Mouse (Mus musculus) embryonic facial prominence, embryonic 11.5 days (tissue): ENCODE measurements around the gene Krt1. TPM values are rescaled to one million over a fixed set of nuclear protein-coding genes. Genes with fewer than 3 reads are reported as not detected.

Experiments used
- ATAC-seq: fragments of 200-750 bp; cut with Nextera tagmentation; replicated peaks from 2 replicates; pipeline ENCODE4 v1.8.0; 2017; ENCODE audit warnings: low read depth; ENCODE audit not compliant: insufficient number of reproducible peaks, low FRiP score, low TSS enrichment
- DNase-seq: peaks from one replicate; pipeline ENCODE4 v3.0.0-alpha.2; 2015; ENCODE audit warnings: low spot score
- H3K27ac ChIP-seq: fragments of 300-500 bp; sonication (generic); replicated peaks from 2 replicates; pipeline ENCODE4 v1.5.1; 2014; ENCODE audit warnings: mild to moderate bottlenecking, low read depth, low read length, control low read depth
- H3K27me3 ChIP-seq: fragments of 300-500 bp; sonication (generic); 2 replicates; pipeline ENCODE4 v1.6.1; 2014; ENCODE audit warnings: mild to moderate bottlenecking, low read length, moderate library complexity, mixed read lengths; ENCODE audit not compliant: control insufficient read depth, insufficient read depth
- H3K36me3 ChIP-seq: fragments of 300-500 bp; sonication (generic); replicated peaks from 2 replicates; pipeline ENCODE4 v1.6.1; 2014; ENCODE audit warnings: low read depth, mild to moderate bottlenecking, low read length, moderate library complexity, mixed read lengths; ENCODE audit not compliant: control insufficient read depth, insufficient read depth
- H3K4me1 ChIP-seq: fragments of 300-500 bp; sonication (generic); 2 replicates; pipeline ENCODE4 v1.6.1; 2014; ENCODE audit warnings: low read length, mixed read lengths; ENCODE audit not compliant: control insufficient read depth, insufficient read depth
- H3K4me2 ChIP-seq: fragments of 300-500 bp; sonication (generic); 2 replicates; pipeline ENCODE4 v1.6.1; 2014; ENCODE audit warnings: low read depth, mild to moderate bottlenecking, control low read depth, low read length, moderate library complexity
- H3K4me3 ChIP-seq: fragments of 300-500 bp; sonication (generic); 2 replicates; pipeline ENCODE4 v1.5.1; 2014; ENCODE audit warnings: low read depth, low read length, control low read depth
- H3K9ac ChIP-seq: fragments of 300-500 bp; sonication (generic); replicated peaks from 2 replicates; pipeline ENCODE4 v1.6.1; 2014; ENCODE audit warnings: mild to moderate bottlenecking, control low read depth, low read length
- H3K9me3 ChIP-seq: fragments of 300-500 bp; sonication (generic); replicated peaks from 2 replicates; pipeline ENCODE4 v1.6.1; 2016; ENCODE audit warnings: mild to moderate bottlenecking, low read length, inconsistent platforms, mixed read lengths; ENCODE audit not compliant: control insufficient read depth
- WGBS: fragments of 180-500 bp; shearing (Covaris S2); extraction: QIAGEN DNeasy Blood & Tissue Kit; methylation state at CpG from one replicate; pipeline ENCODE4 v1.1.7; 2014; 5-methylcytosine and 5-hydroxymethylcytosine counted together
- polyA plus RNA-seq: library from polyadenylated mRNA; unstranded; fragments of >200 nt; fragmentation: Nextera tagmentation; extraction: Ambion mirVana; gene quantifications from 2 replicates; pipeline ENCODE4 v1.2.1, GENCODE M21; 2014

Gene Krt1
- polyA plus RNA-seq, 1 experiment from 2014 or later, result 1.3 TPM

DNA sequence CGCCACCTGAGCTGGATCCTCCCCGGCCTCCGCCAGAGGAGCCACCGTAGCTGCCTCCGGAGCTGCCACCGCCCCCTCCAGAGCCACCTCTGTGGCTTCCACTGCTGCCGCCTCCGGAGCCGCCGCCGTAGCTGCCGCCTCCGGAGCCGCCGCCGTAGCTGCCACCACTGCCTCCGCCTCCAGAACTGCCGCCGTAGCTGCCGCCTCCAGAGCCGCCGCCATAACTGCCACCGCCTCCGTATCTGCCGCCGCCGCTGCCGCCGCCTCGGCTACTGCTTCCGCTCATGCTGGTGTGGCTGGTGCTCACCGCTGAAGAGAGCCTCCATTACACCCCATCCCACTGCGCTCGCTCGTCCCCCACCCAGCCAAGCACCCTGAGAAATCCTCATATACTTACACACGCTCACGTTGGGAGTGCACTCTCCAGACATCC is 4.6 kb downstream of the Krt1 start:
- 1% methylated on average over 37 of the region's 37 CpGs for WGBS
- H3K27me3 ChIP-seq, result no peaks in the 10 kb centered on the region
- peak; percentile 48 for DNase-seq
- peak overlapping the region; percentile 87 for H3K4me2 ChIP-seq
- 0 out of 2 replicates have a peak, but pooled peaks have one; percentile 59 for ATAC-seq
- no peaks in the 10 kb centered on the region for H3K36me3 ChIP-seq
- H3K9ac ChIP-seq, result peak overlapping the region; percentile 80
- no peaks in the 10 kb centered on the region for H3K9me3 ChIP-seq
- H3K27ac ChIP-seq, result no peak overlapping the region
- H3K4me1 ChIP-seq, result no peaks in the 10 kb centered on the region
- peak overlapping the region; percentile 46 for H3K4me3 ChIP-seq

DNA sequence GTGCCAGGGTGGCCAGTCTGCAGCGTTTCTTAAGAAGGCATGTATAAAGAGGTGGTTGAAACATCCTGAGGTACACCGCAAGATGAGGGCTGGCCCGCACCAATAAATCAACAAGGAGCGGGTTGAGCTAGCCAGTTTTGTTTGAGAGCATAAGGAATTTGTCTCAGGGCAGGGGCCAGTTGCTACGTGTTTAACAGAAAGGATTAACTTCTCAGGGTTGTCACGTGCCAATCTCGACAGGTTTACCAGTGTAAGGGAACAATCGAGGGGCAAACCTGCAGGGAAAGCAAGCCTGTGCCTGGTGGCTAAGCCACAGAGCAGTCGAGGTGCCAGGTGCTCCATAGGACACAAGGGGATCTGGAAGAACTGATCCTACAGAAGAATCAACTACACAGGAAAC is 7.4 kb downstream of the Krt1 start:
- DNase-seq, result peak; percentile 9
- 71% methylated on average over 9 of the region's 9 CpGs for WGBS
- H3K4me2 ChIP-seq, result no peak overlapping the region
- H3K9me3 ChIP-seq, result no peaks in the 10 kb centered on the region
- H3K9ac ChIP-seq, result no peak overlapping the region
- no peaks in the 10 kb centered on the region for H3K36me3 ChIP-seq
- H3K4me3 ChIP-seq, result no peak overlapping the region
- no peaks in the 10 kb centered on the region for H3K4me1 ChIP-seq
- ATAC-seq, result no peak
- H3K27ac ChIP-seq, result no peak overlapping the region
- no peaks in the 10 kb centered on the region for H3K27me3 ChIP-seq

DNA sequence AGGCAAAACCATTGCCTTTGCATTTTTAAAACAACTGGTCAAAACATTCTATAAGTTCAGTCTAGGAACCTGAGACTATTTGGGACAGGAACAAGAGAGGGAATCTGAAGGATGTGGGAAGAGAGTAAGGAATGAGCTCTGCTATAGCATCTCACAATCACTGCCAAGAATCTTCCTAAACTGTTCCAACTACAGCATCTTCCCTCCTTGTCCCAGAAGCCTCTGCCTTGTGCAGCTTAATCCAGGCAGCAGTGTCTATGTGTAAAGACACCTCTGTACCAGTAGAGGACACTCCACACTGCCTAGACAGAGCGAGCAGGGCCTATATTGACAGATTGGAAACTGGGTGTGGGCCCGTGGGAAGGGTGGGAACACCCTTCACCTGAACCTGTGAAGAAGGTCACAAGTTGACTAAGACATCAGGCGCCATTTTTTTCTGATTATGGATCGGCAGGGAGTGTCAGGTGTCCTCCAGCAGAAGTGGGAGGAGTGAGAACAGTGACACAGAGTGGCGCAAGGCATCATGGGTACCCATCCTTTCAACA is 15.7 kb downstream of the Krt1 start:
- 64% methylated on average over 5 of the region's 5 CpGs for WGBS

DNA sequence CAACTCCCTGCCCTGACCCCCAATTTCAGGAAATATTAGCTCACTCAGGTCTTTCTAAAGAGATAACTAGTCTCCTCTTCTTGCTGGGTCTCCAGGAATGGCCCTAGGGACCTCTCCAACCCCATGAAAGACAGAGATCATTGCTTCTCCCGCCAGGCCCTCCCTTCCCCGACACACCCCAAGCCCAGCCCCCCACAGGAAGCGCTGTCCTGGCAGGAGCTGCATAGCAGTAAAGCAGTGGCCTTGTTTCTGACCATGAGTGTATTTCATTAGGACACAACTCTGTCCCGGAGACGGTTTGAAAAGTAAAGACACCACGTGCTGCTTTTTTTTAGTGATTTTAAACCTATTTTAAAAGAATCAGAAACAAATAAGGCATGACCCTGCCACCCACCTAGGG is 17.5 kb downstream of the Krt1 start:
- WGBS, result 33% methylated on average over 6 of the region's 6 CpGs
- Histone ChIP-seq H3K4me1 (no peaks in the 10 kb centered on the region), H3K9ac (no peak overlapping the region), H3K36me3 (no peaks in the 10 kb centered on the region), H3K4me3 (no peak overlapping the region), H3K27me3 (no peaks in the 10 kb centered on the region), H3K27ac (no peak overlapping the region), H3K9me3 (no peaks in the 10 kb centered on the region), H3K4me2 (no peak overlapping the region)
- ATAC-seq, result no peak
- DNase-seq, result no peak

More for the DNA sequence above, 15.7 kb downstream of the Krt1 start:
- ATAC-seq (no peak), DNase-seq (no peak)
- no peak overlapping the region for H3K9ac ChIP-seq
- no peaks in the 10 kb centered on the region for H3K4me1 ChIP-seq
- H3K4me2 ChIP-seq, result no peak overlapping the region
- no peaks in the 10 kb centered on the region for H3K36me3 ChIP-seq
- no peaks in the 10 kb centered on the region for H3K27me3 ChIP-seq
- H3K9me3 ChIP-seq, result no peaks in the 10 kb centered on the region
- H3K4me3 ChIP-seq, result no peak overlapping the region
- no peak overlapping the region for H3K27ac ChIP-seq

DNA sequence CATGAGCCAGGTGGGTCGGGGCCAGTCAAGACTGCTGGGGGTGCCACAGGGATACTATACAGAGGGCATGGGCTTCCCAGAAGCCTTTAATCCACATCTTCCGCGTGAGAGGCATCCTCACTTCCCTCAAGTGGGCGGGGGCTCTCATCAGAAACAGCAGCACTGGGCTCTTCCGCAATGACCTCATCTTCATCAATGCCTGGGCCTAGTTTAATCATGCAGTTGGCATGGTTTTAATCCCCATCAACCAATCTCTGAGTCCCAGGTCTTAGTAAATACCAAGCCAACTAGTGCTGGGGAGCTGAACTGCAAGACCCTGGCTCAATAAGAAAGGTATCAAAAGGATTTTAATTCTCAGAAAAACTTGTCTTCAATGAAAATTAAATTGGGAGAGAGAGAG is 21.2 kb downstream of the Krt1 start:
- 69% methylated on average over 5 of the region's 5 CpGs for WGBS

DNA sequence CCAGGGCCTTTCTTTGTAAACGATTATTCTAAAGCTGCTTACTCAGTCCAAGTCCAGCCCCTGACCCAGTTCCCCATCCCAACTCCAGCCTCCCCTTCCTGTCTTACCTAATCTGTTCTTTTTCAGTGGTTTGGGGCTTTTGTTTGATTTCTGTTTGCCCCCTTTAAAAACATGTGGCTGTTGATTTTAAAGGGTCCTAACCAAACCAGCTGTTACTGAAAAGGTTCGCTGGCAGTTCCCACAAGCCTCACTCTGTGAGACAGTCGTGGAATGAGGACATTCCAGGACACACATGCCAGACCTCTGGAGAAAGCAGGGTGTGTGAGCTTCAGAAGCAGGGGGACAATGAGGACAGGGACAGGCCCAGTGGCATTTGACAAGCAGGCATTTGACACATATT is 28.8 kb downstream of the Krt1 start:
- Histone ChIP-seq H3K4me1 (no peaks in the 10 kb centered on the region), H3K9me3 (no peaks in the 10 kb centered on the region), H3K36me3 (no peaks in the 10 kb centered on the region), H3K9ac (no peak overlapping the region), H3K4me2 (no peak overlapping the region), H3K27me3 (no peaks in the 10 kb centered on the region), H3K27ac (no peak overlapping the region), H3K4me3 (no peak overlapping the region)
- no peak for ATAC-seq
- WGBS, result 28% methylated on average over 3 of the region's 3 CpGs
- no peak for DNase-seq

More for the DNA sequence above, 21.2 kb downstream of the Krt1 start:
- no peak overlapping the region for H3K27ac ChIP-seq
- ATAC-seq, result no peak
- H3K4me1 ChIP-seq, result no peaks in the 10 kb centered on the region
- no peak overlapping the region for H3K4me2 ChIP-seq
- H3K36me3 ChIP-seq, result no peaks in the 10 kb centered on the region
- no peaks in the 10 kb centered on the region for H3K27me3 ChIP-seq
- no peak for DNase-seq
- H3K4me3 ChIP-seq, result no peak overlapping the region
- no peaks in the 10 kb centered on the region for H3K9me3 ChIP-seq
- no peak overlapping the region for H3K9ac ChIP-seq

DNA sequence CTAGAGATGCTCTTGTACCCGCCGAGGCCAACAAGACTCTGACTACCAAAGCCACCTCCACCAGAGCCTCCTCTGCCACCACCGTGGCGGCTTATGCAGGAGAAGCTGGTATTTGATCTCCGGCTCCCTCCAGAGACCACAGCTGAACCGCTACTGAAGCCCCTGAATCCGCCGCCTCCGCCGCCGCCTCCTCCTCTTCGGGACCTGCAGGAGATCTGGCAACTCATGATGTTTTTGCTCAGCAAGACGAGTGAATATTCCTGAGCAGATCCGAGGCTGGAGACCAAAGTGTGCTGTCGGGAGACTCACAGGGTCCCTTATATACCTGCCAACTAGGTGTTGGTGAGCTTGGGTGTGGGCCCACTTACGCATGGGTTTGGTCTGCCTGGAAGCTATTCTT is 32.7 kb downstream of the Krt1 start, which contains the start of gene Krt2:
Gene Krt2, minus strand, starts transcription at position 295 of the 400 bp plus-strand sequence.
- H3K4me3 ChIP-seq, result no peak within 1 kb of the TSS
- ATAC-seq, result no peak
- H3K9ac ChIP-seq, result no peak within 1 kb of the TSS
- no peaks in the 10 kb centered on the region for H3K36me3 ChIP-seq
- WGBS, result 82% methylated on average over 16 of the region's 16 CpGs
- H3K4me1 ChIP-seq, result no peaks in the 10 kb centered on the region
- DNase-seq, result no peak
- no peaks in the 10 kb centered on the region for H3K9me3 ChIP-seq
- no peak within 1 kb of the TSS for H3K27ac ChIP-seq
- no peak within 1 kb of the TSS for H3K4me2 ChIP-seq
- H3K27me3 ChIP-seq, result no peaks in the 10 kb centered on the region

DNA sequence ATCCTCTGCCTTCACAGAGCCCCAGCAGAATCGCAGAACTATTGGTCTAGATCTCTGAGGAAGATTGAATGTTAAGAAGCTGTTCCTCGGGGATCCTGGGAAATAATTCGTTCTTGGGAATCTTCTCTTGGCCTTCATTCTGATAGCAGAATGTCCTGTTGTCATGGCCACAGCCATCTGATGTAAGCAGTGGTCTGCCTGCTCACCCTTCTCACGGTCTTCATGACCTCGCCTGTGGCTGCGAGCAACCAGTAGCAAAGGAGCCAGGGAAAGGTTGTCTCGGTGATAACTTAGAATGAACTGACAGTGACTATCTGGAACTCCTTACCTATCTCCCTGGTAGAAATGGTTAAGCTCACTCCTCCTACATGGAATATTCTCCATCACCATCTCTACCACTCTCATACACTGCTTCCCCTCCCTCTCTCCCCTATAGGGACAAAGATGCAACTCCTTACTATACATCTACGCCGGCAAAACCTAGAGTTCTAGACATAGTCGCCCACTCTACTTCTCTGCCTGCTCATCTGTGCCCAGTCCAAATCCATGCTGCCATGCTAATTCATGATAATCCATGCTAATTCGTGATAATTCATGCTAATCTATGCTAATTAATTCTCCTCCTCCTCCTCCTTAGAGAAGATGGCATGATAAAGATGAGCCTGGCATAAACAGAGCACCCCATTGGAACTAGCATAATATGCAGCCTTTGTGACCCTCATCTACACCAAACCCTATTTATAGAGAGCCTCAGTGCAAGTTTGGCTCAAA is 47.4 kb downstream of the Krt1 start:
- no peak overlapping the region for H3K4me2 ChIP-seq
- DNase-seq, result no peak
- no peaks in the 10 kb centered on the region for H3K36me3 ChIP-seq
- H3K4me1 ChIP-seq, result no peaks in the 10 kb centered on the region
- no peak overlapping the region for H3K4me3 ChIP-seq
- no peak overlapping the region for H3K27ac ChIP-seq
- H3K9me3 ChIP-seq, result no peaks in the 10 kb centered on the region
- ATAC-seq, result no peak
- no peaks in the 10 kb centered on the region for H3K27me3 ChIP-seq
- WGBS, result 83% methylated on average over 11 of the region's 11 CpGs
- H3K9ac ChIP-seq, result no peak overlapping the region
